Mouse (Mus musculus): ENCODE data around the gene Xab2.

Xab2 gene

DNA sequence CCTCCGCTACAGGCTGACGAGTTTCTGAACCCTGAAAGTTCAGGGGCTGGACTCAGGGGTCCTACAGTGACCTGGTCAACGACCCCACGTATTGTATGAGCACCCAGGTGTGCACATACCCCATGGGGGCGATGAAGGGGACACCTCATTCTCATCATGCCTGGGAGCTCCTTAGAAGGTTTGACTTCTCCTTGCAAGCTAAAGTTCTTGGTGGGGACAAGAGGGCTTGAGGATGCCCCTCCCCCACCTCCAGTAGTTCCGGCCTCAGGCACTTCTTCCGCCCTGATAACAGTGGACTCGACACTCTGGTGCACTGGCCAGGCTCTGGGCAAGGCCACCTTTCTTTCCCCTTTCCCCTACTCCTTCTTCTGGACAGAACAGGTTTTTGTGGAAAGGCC lies 10.4 kb upstream of the Xab2 start:
- DNase-seq (ENCODE audit: low read depth, low spot score): peak; percentile 33
- Histone ChIP-seq H3K36me3 (ENCODE audit: control insufficient read depth, insufficient read depth, low read length, poor library complexity, severe bottlenecking) (no peaks in the 10 kb centered on the region; the same call in 1 of the 2 replicates), H3K27me3 (ENCODE audit: control insufficient read depth, insufficient read depth, low read length, poor library complexity, severe bottlenecking) (no peaks in the 10 kb centered on the region)

GRCm38 (mm10) chr8:3630647-3631477 lies 9.7 kb upstream of the Xab2 start, which contains the start of gene Stxbp2:
Stxbp2 (plus strand) TSS chr8:3630955.
- peak; percentile 92 for DNase-seq (ENCODE audit: low read depth, low spot score)
- no peaks in the 10 kb centered on the region; the same call in 1 of the 2 replicates for H3K36me3 ChIP-seq (ENCODE audit: control insufficient read depth, insufficient read depth, low read length, poor library complexity, severe bottlenecking)
- H3K27me3 ChIP-seq (ENCODE audit: control insufficient read depth, insufficient read depth, low read length, poor library complexity, severe bottlenecking): no peaks in the 10 kb centered on the region

DNA sequence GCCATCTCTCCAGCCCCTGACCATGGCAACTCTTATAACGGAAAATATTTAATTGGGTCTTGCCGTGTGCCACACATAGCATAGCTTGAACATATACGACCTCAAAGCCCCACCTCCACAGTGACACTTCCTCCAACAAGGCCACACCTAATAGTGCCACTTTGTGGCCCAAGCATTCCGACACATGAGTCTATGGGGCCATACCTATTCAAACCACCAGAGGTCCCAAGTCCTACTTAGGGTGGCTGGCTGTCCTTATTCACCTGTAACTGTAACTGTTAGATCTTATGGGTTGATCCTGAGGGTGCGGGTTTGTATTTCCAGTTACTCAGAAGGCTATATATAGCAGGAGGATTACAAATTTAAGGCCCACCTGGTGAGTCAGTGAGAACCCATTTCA lies 6.9 kb upstream of the Xab2 start:
- H3K36me3 ChIP-seq (ENCODE audit: control insufficient read depth, insufficient read depth, low read length, poor library complexity, severe bottlenecking): no peaks in the 10 kb centered on the region
- DNase-seq (ENCODE audit: low read depth, low spot score): peak; percentile 81

DNA sequence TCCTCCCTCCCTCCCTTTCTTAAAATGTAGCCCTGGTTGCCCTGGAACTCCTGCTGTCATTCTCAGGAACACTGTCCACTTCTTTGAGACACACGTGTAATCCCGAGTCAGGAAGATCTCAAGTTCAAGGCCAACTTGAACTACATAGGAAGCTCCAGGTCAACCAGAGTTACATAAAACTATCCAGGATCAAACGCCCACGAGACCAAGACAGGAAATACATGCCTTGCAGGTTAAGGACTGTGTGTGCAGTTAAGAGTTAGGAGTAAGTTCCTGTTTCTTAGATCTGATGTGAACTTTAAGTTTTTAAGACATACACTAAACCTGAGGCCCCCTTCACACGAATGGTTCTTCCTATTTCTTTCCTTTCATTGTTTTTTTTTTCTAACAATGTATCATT lies 5.9 kb upstream of the Xab2 start:
- Histone ChIP-seq H3K36me3 (ENCODE audit: control insufficient read depth, insufficient read depth, low read length, poor library complexity, severe bottlenecking) (no peaks in the 10 kb centered on the region), H3K27me3 (ENCODE audit: control insufficient read depth, insufficient read depth, low read length, poor library complexity, severe bottlenecking) (no peaks in the 10 kb centered on the region)
- DNase-seq (ENCODE audit: low read depth, low spot score): no peak

More for the DNA sequence above, 6.9 kb upstream of the Xab2 start:
- H3K27me3 ChIP-seq (ENCODE audit: control insufficient read depth, insufficient read depth, low read length, poor library complexity, severe bottlenecking): no peaks in the 10 kb centered on the region

DNA sequence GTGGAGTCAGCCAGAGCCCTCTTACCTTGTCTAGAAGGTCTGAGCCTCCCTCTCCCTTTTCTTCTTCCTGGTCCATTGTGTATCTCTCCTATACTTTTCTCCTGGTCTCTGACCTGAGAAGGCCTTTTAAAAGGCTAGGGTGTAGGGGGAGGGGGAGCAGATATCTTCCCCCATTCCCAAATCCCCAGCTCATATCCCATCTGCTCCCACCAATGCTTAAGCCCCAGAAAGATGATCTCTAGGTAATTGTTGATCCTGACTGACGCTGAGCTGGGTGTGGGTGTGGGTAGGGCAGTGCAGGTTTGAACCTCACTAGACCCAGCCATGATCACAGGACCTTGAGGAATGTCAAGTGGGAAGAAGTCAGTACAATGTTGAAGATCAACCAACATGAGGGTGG lies 4.3 kb upstream of the Xab2 start, which contains the start of gene Pcp2:
Gene Pcp2, minus strand, starts transcription at position 101 of the 400 bp plus-strand sequence.
- no peak for DNase-seq (ENCODE audit: low read depth, low spot score)
- Histone ChIP-seq H3K27me3 (ENCODE audit: control insufficient read depth, insufficient read depth, low read length, poor library complexity, severe bottlenecking) (no peaks in the 10 kb centered on the region), H3K36me3 (ENCODE audit: control insufficient read depth, insufficient read depth, low read length, poor library complexity, severe bottlenecking) (no peaks in the 10 kb centered on the region)

GRCm38 (mm10) chr8:3622119-3622518 lies 1.0 kb upstream of the Xab2 start:
- Histone ChIP-seq H3K27me3 (ENCODE audit: control insufficient read depth, insufficient read depth, low read length, poor library complexity, severe bottlenecking) (no peaks in the 10 kb centered on the region), H3K36me3 (ENCODE audit: control insufficient read depth, insufficient read depth, low read length, poor library complexity, severe bottlenecking) (peaks cover 1% of the 10 kb centered on the region; the same call in 1 of the 2 replicates)
- DNase-seq (ENCODE audit: low read depth, low spot score): no peak

DNA sequence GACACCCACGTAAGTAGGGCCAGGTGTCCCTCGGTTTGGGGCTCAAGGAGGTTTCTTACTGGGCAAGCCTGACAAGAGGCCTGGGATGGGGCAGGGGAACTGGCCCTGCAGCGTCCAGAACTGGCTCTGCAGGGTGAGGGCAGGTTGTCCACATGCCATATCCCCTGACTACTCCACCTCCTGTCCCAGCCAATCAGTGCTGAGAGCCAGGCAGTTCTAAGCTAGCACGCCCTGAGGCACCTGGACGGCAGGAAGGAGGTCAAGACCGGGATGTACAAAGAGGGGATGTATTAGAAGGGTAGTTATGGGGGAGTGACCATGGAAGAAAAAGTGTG lies 11.3 kb downstream of the Xab2 start:
- H3K36me3 ChIP-seq (ENCODE audit: control insufficient read depth, insufficient read depth, low read length, poor library complexity, severe bottlenecking): peaks cover 9% of the 10 kb centered on the region
- DNase-seq (ENCODE audit: low read depth, low spot score): no peak
- no peaks in the 10 kb centered on the region for H3K27me3 ChIP-seq (ENCODE audit: control insufficient read depth, insufficient read depth, low read length, poor library complexity, severe bottlenecking)

DNA sequence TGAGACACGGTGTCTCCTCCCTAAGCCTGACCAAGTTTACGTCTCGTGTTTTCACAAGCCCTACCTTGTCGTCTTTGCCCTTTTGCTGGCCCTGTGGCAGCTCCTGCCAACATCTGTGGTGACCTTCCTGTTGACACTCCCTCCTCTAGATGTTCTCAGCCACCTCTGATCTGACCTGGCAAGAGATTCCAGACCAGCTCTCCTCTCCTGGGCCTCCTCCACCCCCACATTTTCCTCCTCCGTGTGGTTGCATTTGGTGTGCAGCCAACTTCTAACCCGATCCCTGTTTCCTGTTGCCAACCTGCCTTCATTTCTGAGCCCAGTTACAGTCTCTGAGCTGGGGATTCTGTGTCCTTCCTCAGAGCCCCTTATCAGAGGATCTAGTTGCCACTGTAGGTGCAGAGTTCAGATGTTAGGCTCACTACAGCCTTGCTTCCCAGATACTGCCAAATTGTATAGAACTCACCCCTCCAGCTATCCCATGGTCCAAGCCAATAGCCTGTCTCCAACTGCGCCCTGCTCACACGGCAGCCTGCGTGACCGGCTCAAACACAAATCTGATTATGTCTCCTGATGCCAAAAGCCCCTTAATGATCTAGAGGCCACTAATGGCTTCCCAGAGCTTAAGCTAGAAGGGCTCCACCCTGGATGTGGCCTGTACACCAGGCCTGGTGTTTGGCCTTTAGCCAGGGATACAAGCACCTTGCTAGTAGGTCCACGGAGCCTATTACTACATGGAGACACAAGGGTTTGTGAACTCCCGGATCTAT lies 11.9 kb downstream of the Xab2 start:
- DNase-seq (ENCODE audit: low read depth, low spot score): no peak
- Histone ChIP-seq H3K27me3 (ENCODE audit: control insufficient read depth, insufficient read depth, low read length, poor library complexity, severe bottlenecking) (no peaks in the 10 kb centered on the region), H3K36me3 (ENCODE audit: control insufficient read depth, insufficient read depth, low read length, poor library complexity, severe bottlenecking) (peaks cover 6% of the 10 kb centered on the region)

DNA sequence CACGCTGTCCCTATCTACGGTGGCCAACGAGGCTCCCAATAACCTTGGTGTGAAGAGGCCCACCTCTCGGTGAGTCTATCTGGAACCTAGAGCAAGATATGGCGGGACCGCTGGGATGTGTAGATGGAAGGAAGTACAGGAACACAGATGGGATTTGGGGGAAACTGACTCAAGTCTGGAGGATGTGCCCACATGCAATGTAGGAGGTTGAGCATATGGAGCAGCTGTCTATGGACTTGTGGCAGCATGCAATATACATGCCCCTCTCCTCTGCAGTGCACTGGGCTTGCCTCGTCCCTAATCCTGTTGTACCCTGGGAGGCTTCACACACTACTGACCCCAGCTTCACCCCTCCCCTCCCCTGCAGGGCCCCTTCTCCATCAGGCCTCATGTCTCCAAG lies 13.3 kb downstream of the Xab2 start:
- Histone ChIP-seq H3K27me3 (ENCODE audit: control insufficient read depth, insufficient read depth, low read length, poor library complexity, severe bottlenecking) (no peaks in the 10 kb centered on the region), H3K36me3 (ENCODE audit: control insufficient read depth, insufficient read depth, low read length, poor library complexity, severe bottlenecking) (peaks cover 3% of the 10 kb centered on the region; the same call in 1 of the 2 replicates)
- DNase-seq (ENCODE audit: low read depth, low spot score): no peak

GRCm38 (mm10) chr8:3606593-3606992 lies 14.5 kb downstream of the Xab2 start:
- H3K27me3 ChIP-seq (ENCODE audit: control insufficient read depth, insufficient read depth, low read length, poor library complexity, severe bottlenecking): no peaks in the 10 kb centered on the region
- DNase-seq (ENCODE audit: low read depth, low spot score): no peak
- peaks cover 3% of the 10 kb centered on the region; the same call in 1 of the 2 replicates for H3K36me3 ChIP-seq (ENCODE audit: control insufficient read depth, insufficient read depth, low read length, poor library complexity, severe bottlenecking)

DNA sequence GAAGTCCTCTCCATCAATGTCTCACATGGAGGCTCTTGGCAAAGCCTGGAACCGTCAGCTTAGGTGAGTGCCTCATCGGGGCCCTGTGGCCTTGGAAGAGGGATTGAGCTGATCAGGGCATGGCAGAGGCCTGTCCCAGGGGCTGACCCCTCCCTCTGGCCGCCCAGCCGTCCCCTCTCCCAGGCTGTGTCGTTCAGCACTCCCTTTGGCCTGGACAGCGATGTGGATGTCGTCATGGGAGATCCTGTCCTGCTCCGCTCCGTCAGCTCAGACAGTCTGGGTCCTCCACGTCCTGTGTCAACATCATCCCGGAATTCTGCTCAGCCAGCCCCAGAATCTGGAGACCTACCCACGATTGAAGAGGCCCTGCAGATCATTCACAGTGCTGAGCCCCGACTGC lies 17.7 kb downstream of the Xab2 start:
- no peak for DNase-seq (ENCODE audit: low read depth, low spot score)
- Histone ChIP-seq H3K27me3 (ENCODE audit: control insufficient read depth, insufficient read depth, low read length, poor library complexity, severe bottlenecking) (no peaks in the 10 kb centered on the region), H3K36me3 (ENCODE audit: control insufficient read depth, insufficient read depth, low read length, poor library complexity, severe bottlenecking) (no peaks in the 10 kb centered on the region)

- no peak for DNase-seq (ENCODE audit: low read depth, low spot score)
- H3K27me3 ChIP-seq (ENCODE audit: control insufficient read depth, insufficient read depth, low read length, poor library complexity, severe bottlenecking): no peaks in the 10 kb centered on the region
- no peaks in the 10 kb centered on the region for H3K36me3 ChIP-seq (ENCODE audit: control insufficient read depth, insufficient read depth, low read length, poor library complexity, severe bottlenecking)
Measured at GRCm38 (mm10) chr8:3600401-3600800, 20.7 kb downstream of the Xab2 start.

DNA sequence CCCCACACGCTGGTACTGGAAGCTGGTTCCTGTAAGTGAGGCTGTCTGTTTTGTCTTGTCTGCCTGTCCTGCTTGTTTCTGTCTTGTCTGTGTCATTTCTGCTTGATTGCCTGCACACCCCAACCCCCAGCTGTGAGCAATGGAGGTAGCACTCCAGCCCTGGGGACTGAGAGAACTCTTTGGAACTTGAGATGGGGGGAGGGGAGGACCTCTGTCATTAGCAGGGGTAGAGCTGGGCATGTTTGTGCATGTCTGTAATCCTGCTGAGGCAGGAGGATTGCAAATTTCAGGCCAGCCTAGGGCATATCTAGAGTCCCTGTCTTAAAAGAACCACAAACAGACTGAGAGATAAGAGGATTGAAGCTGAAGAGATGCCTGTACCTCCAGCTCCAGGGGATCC lies 21.9 kb downstream of the Xab2 start:
- no peaks in the 10 kb centered on the region for H3K27me3 ChIP-seq (ENCODE audit: control insufficient read depth, insufficient read depth, low read length, poor library complexity, severe bottlenecking)
- no peaks in the 10 kb centered on the region for H3K36me3 ChIP-seq (ENCODE audit: control insufficient read depth, insufficient read depth, low read length, poor library complexity, severe bottlenecking)
- no peak for DNase-seq (ENCODE audit: low read depth, low spot score)

- no peak for DNase-seq (ENCODE audit: low read depth, low spot score)
- H3K27me3 ChIP-seq (ENCODE audit: control insufficient read depth, insufficient read depth, low read length, poor library complexity, severe bottlenecking): no peaks in the 10 kb centered on the region
- H3K36me3 ChIP-seq (ENCODE audit: control insufficient read depth, insufficient read depth, low read length, poor library complexity, severe bottlenecking): no peaks in the 10 kb centered on the region
Measured at GRCm38 (mm10) chr8:3598054-3598453, 23.1 kb downstream of the Xab2 start.

DNA sequence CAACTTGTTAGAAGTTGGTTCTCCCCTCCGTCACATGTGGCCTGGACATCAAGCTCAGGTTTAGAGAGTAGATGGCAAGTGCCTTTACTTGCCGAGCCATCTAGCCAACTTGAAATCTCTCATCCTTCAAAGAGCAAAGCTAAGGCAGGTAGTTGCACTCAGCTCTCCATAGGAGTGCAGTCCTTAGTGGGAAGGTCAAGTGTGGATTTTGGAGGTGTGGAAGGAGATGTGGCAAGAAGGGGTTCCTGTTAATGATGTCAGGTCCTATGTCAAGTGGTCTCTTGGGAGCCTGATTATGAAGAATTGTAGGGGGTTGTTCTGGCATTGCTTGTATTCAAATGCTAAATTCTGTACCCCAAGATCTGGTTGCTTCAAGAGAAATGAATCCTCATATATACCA lies 26.6 kb downstream of the Xab2 start:
- no peak for DNase-seq (ENCODE audit: low read depth, low spot score)
- no peaks in the 10 kb centered on the region for H3K36me3 ChIP-seq (ENCODE audit: control insufficient read depth, insufficient read depth, low read length, poor library complexity, severe bottlenecking)
- no peaks in the 10 kb centered on the region for H3K27me3 ChIP-seq (ENCODE audit: control insufficient read depth, insufficient read depth, low read length, poor library complexity, severe bottlenecking)
